8 mouse cellular contexts compared by ENCODE assay signal in the genomic region with DNA sequence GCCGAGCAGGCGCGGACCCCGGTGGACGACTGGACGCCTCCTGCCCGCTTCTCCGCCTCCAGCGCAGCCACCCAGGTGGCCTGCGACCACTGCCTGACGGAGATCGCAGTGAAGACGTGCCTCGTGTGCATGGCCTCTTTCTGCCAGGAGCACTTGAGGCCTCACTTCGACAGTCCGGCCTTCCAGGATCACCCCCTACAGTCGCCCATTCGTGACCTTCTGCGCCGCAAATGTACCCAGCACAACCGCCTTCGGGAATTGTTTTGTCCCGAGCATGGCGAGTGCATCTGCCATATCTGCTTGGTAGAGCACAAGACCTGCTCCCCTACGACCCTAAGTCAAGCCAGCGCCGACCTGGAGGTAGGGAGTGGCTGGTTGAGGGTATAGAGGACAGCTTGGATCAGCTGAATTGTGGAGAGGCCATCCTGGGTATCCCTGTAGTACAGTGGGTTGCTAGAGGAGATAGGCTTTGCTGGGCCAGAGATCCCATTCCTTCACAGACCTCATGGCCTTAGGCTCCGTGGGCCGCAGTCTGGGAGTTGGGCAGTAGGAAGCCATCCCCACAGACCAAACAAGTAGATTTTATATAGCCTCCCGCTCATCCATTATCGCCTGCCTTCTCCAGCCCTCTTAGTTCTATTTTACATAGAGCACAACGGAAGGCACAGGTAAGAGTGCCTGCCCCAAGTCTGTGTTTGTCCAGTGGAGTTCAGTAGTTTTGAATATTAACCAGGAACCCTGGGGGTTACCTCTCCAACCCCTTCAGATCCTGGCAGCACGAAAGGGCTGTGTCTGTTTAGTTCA. TPM values are rescaled to one million over a fixed set of nuclear protein-coding genes. Genes with fewer than 3 reads are reported as not detected.
A peak's percentile ranks its signal among the peaks of the same experiment; 100 is the strongest.
DNase-seq lines count a peak whose midpoint lies in the region; ATAC-seq and TF ChIP-seq lines count a peak whose summit lies in the region.

No protein-coding gene starts in this region.

- peaks cover 16% of the 10 kb centered on the region for H3K27me3 ChIP-seq in neural tube, embryonic 11.5 days (ENCODE audit: control insufficient read depth, insufficient read depth, low read length)
- peaks cover 39% of the 10 kb centered on the region for H3K27me3 ChIP-seq in embryonic facial prominence, embryonic 10.5 days (replicated peaks; ENCODE audit: low read depth, poor library complexity, severe bottlenecking)
- H3K27me3 ChIP-seq in hindbrain, postnatal 0 days (ENCODE audit: insufficient read depth, low read length), result peaks cover 11% of the 10 kb centered on the region; the same call in 1 of the 2 replicates
- H3K27me3 ChIP-seq in liver, embryonic 16.5 days (ENCODE audit: control insufficient read depth, insufficient read depth, low read depth, low read length), result no peaks in the 10 kb centered on the region

- H3K9ac ChIP-seq in neural tube, embryonic 11.5 days (ENCODE audit: low read length), result peak overlapping the region; percentile 55
- peak overlapping the region; percentile 48 for H3K9ac ChIP-seq in hindbrain, postnatal 0 days (replicated peaks; ENCODE audit: low read length)
- H3K9ac ChIP-seq in liver, embryonic 16.5 days (ENCODE audit: low read depth, low read length), result peak overlapping the region; percentile 92

- no peaks in the 10 kb centered on the region for H3K9me3 ChIP-seq in neural tube, embryonic 11.5 days (ENCODE audit: control insufficient read depth, low read length)
- no peaks in the 10 kb centered on the region for H3K9me3 ChIP-seq in embryonic facial prominence, embryonic 10.5 days
- no peaks in the 10 kb centered on the region for H3K9me3 ChIP-seq in hindbrain, postnatal 0 days (ENCODE audit: low read length)
- H3K9me3 ChIP-seq in liver, embryonic 16.5 days (replicated peaks; ENCODE audit: control insufficient read depth, low read length), result no peaks in the 10 kb centered on the region

- peak overlapping the region; percentile 36 for H3K4me3 ChIP-seq in neural tube, embryonic 11.5 days (ENCODE audit: low read depth, low read length)
- H3K4me3 ChIP-seq in embryonic facial prominence, embryonic 10.5 days, result peak overlapping the region; percentile 58
- peak overlapping the region; percentile 40 for H3K4me3 ChIP-seq in hindbrain, postnatal 0 days (ENCODE audit: low read length)
- peak overlapping the region; percentile 88 for H3K4me3 ChIP-seq in liver, embryonic 16.5 days (ENCODE audit: low read depth, low read length)

- H3K36me3 ChIP-seq in neural tube, embryonic 11.5 days (ENCODE audit: control insufficient read depth, insufficient read depth, low read length), result no peaks in the 10 kb centered on the region
- no peaks in the 10 kb centered on the region for H3K36me3 ChIP-seq in embryonic facial prominence, embryonic 10.5 days (replicated peaks)
- H3K36me3 ChIP-seq in hindbrain, postnatal 0 days (ENCODE audit: insufficient read depth, low read length), result no peaks in the 10 kb centered on the region
- H3K36me3 ChIP-seq in liver, embryonic 16.5 days (ENCODE audit: control insufficient read depth, insufficient read depth), result peaks cover under 1% of the 10 kb centered on the region; the same call in 1 of the 2 replicates

- no peak for TF ChIP-seq CTCF in hindbrain, postnatal 0 days (IDR thresholded peaks at IDR 0.05; ENCODE audit: low read depth)

- H3K4me1 ChIP-seq in neural tube, embryonic 11.5 days (ENCODE audit: control insufficient read depth, insufficient read depth, low read length), result no peaks in the 10 kb centered on the region
- peaks cover 28% of the 10 kb centered on the region for H3K4me1 ChIP-seq in embryonic facial prominence, embryonic 10.5 days
- no peaks in the 10 kb centered on the region; the same call in 1 of the 2 replicates for H3K4me1 ChIP-seq in hindbrain, postnatal 0 days (ENCODE audit: insufficient read depth, low read length)
- peaks cover 33% of the 10 kb centered on the region for H3K4me1 ChIP-seq in liver, embryonic 16.5 days (ENCODE audit: control insufficient read depth, low read depth, low read length)

- peak overlapping the region; percentile 49 for H3K4me2 ChIP-seq in neural tube, embryonic 11.5 days (ENCODE audit: low read depth)
- H3K4me2 ChIP-seq in hindbrain, postnatal 0 days (ENCODE audit: low read depth, low read length), result peak overlapping the region; percentile 50
- peak overlapping the region; percentile 92 for H3K4me2 ChIP-seq in liver, embryonic 16.5 days (ENCODE audit: low read depth, low read length)

- DNase-seq in neural tube, embryonic 11.5 days (ENCODE audit: low spot score), result no peak
- DNase-seq in neural tube, embryonic 10.5 days (ENCODE audit: extremely low spot score, low spot score), result no peak
- no peak for DNase-seq in embryonic facial prominence, embryonic 10.5 days (ENCODE audit: low spot score)
- DNase-seq in hindbrain, postnatal 0 days (ENCODE audit: low spot score), result no peak
- no peak for DNase-seq in layer of hippocampus, postnatal 14 days (ENCODE audit: low spot score in 2 of 2)
- DNase-seq in cerebellum, postnatal 36 days, result no peak
- DNase-seq in frontal cortex, postnatal 10 days (ENCODE audit: low spot score in 2 of 2), result no peak

- 27% methylated on average over 33 of the region's 33 CpGs for WGBS in neural tube, embryonic 11.5 days
- 26% methylated on average over 33 of the region's 33 CpGs for WGBS in embryonic facial prominence, embryonic 10.5 days
- WGBS in hindbrain, postnatal 0 days, result 32% methylated on average over 33 of the region's 33 CpGs
- WGBS in liver, embryonic 16.5 days (ENCODE audit: insufficient replicate concordance), result 3% methylated on average over 33 of the region's 33 CpGs

- peak; percentile 31; the same call in 1 of the 2 replicates for ATAC-seq in neural tube, embryonic 11.5 days (ENCODE audit: insufficient read depth, low FRiP score, low TSS enrichment)
- ATAC-seq in hindbrain, postnatal 0 days, result no peak
- ATAC-seq in liver, embryonic 16.5 days (ENCODE audit: low read depth), result peak; percentile 17

- no peak overlapping the region for H3K27ac ChIP-seq in neural tube, embryonic 11.5 days (ENCODE audit: low read depth, low read length)
- H3K27ac ChIP-seq in embryonic facial prominence, embryonic 10.5 days (replicated peaks), result no peak overlapping the region; the same call in 1 of the 2 replicates
- H3K27ac ChIP-seq in hindbrain, postnatal 0 days, result peak overlapping the region; percentile 45; the same call in 1 of the 2 replicates
- H3K27ac ChIP-seq in liver, embryonic 16.5 days (ENCODE audit: low read length), result peak overlapping the region; percentile 87

RNA-seq across cellular contexts. Expression of a gene that starts 0.7 kb away (rescaled TPM):
- polyA plus RNA-seq in neural tube, embryonic 11.5 days (2014; fragmentation: Nextera tagmentation; extraction: Ambion mirVana), result 2.5 and 3.0 TPM in 2 replicates
- 2.8 and 3.5 TPM in 2 replicates for polyA plus RNA-seq in embryonic facial prominence, embryonic 10.5 days (2016; fragmentation: Nextera tagmentation; extraction: Ambion mirVana)
- total RNA-seq in hindbrain, postnatal 0 days (2014; rRNA removed), result 0.97 and 4.6 TPM in 2 replicates
- 5.3 and 6.2 TPM in 2 replicates for polyA plus RNA-seq in hindbrain, postnatal 0 days (2015; fragmentation: Nextera tagmentation; extraction: Ambion mirVana)
- 18.3 and 21.7 TPM in 2 replicates for polyA plus RNA-seq in liver, embryonic 16.5 days (2015; fragmentation: Nextera tagmentation; extraction: Ambion mirVana)
- 1 to 10 TPM; 4.0 to 5.2 TPM for total RNA-seq in layer of hippocampus, postnatal 14 days (2021)

RNA-seq across cellular contexts. Expression of a gene that starts 29.9 kb away (rescaled TPM):
- polyA plus RNA-seq in neural tube, embryonic 11.5 days (2014; fragmentation: Nextera tagmentation; extraction: Ambion mirVana), result 21.3 and 22.7 TPM in 2 replicates
- 26.0 and 27.2 TPM in 2 replicates for polyA plus RNA-seq in embryonic facial prominence, embryonic 10.5 days (2016; fragmentation: Nextera tagmentation; extraction: Ambion mirVana)
- total RNA-seq in hindbrain, postnatal 0 days (2014; rRNA removed), result 21.7 and 29.0 TPM in 2 replicates
- 22.8 and 24.7 TPM in 2 replicates for polyA plus RNA-seq in hindbrain, postnatal 0 days (2015; fragmentation: Nextera tagmentation; extraction: Ambion mirVana)
- polyA plus RNA-seq in liver, embryonic 16.5 days (2015; fragmentation: Nextera tagmentation; extraction: Ambion mirVana), result 3.0 and 3.4 TPM in 2 replicates
- total RNA-seq in layer of hippocampus, postnatal 14 days (2021), result 10 to 100 TPM; 16.3 to 19.5 TPM

RNA-seq across cellular contexts. Expression of a gene that starts 33.2 kb away (rescaled TPM):
- polyA plus RNA-seq in neural tube, embryonic 11.5 days (2014; fragmentation: Nextera tagmentation; extraction: Ambion mirVana), result not detected in 2 replicates
- polyA plus RNA-seq in embryonic facial prominence, embryonic 10.5 days (2016; fragmentation: Nextera tagmentation; extraction: Ambion mirVana), result not detected in 2 replicates
- total RNA-seq in hindbrain, postnatal 0 days (2014; rRNA removed), result not detected in 2 replicates
- polyA plus RNA-seq in hindbrain, postnatal 0 days (2015; fragmentation: Nextera tagmentation; extraction: Ambion mirVana), result not detected in 2 replicates
- not detected in 2 replicates for polyA plus RNA-seq in liver, embryonic 16.5 days (2015; fragmentation: Nextera tagmentation; extraction: Ambion mirVana)
- not detected for total RNA-seq in layer of hippocampus, postnatal 14 days (2021)

RNA-seq across cellular contexts. Expression of a gene that starts 44.7 kb away (rescaled TPM):
- 55.3 and 57.7 TPM in 2 replicates for polyA plus RNA-seq in neural tube, embryonic 11.5 days (2014; fragmentation: Nextera tagmentation; extraction: Ambion mirVana)
- polyA plus RNA-seq in embryonic facial prominence, embryonic 10.5 days (2016; fragmentation: Nextera tagmentation; extraction: Ambion mirVana), result 72.9 and 77.2 TPM in 2 replicates
- 21.3 and 26.0 TPM in 2 replicates for total RNA-seq in hindbrain, postnatal 0 days (2014; rRNA removed)
- 32.4 and 33.3 TPM in 2 replicates for polyA plus RNA-seq in hindbrain, postnatal 0 days (2015; fragmentation: Nextera tagmentation; extraction: Ambion mirVana)
- polyA plus RNA-seq in liver, embryonic 16.5 days (2015; fragmentation: Nextera tagmentation; extraction: Ambion mirVana), result 47.5 and 48.6 TPM in 2 replicates
- total RNA-seq in layer of hippocampus, postnatal 14 days (2021), result 10 to 100 TPM; 17.0 to 17.4 TPM

Comparison
In these comparisons a context has a peak if more than half of its experiments do, and no peak if none do; other contexts are left out.
1. H3K27ac ChIP-seq: peak in hindbrain, postnatal 0 days (single experiment) and liver, embryonic 16.5 days (single experiment); none in neural tube, embryonic 11.5 days (single experiment) and embryonic facial prominence, embryonic 10.5 days (single experiment).
2. H3K4me3 ChIP-seq: peak in every context shown above with its lines; median percentile 88 in liver, embryonic 16.5 days; 58 in embryonic facial prominence, embryonic 10.5 days; 40 in hindbrain, postnatal 0 days; 36 in neural tube, embryonic 11.5 days.
3. Peak in every context shown above with its lines, with median percentiles within 50 percentile points of each other: H3K4me2 ChIP-seq and H3K9ac ChIP-seq.